Mouse (Mus musculus) layer of hippocampus, adult 11-12 months (tissue): ENCODE measurements around the gene Sort1.
"Not testable (repeated sequence)": the region's sequence is repeated elsewhere in the genome, so short reads cannot be mapped to it uniquely, and the experiment has no call there.

ENCODE experiments used
- DNase-seq: peaks from one replicate; pipeline ENCODE4 v3.0.0; 2022; ENCODE audit warnings: low spot score

The Sort1 gene

DNA sequence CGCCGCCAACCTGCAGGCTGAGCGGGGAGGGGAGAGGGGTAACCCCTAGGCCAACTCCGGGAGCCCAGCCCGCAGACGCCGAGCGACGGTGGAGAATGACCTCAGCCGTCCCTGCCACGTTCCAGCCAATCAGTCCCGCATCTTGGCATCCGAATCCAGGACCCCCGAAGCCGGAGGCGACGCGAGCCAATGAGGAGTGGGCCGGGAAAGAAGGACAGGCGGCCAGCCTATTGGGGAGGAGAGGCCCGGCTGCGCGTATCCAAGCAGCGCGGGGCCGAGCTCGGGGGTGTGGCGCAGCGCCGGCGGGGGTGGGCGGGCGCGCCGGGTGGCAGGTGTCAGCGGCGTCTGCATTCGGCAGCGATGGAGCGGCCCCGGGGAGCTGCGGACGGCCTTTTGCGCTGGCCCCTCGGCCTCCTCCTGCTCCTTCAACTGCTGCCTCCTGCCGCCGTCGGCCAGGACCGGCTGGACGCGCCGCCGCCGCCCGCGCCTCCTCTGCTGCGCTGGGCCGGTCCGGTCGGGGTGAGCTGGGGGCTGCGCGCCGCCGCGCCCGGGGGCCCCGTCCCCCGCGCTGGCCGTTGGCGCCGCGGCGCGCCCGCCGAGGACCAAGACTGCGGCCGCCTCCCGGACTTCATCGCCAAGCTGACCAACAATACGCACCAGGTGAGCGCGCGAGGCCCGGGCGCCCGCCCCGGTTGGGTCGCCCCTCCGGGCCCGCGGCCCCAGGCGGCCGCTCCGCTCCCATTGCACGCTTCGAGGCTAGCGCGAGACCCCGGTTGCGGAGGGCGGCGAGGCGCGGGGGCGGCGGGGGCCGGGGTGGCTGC is at the start of gene Sort1:
Sort1 (plus strand) TSS at position 302 of the 821 bp plus-strand sequence.
- DNase-seq = peak; percentile 91

DNA sequence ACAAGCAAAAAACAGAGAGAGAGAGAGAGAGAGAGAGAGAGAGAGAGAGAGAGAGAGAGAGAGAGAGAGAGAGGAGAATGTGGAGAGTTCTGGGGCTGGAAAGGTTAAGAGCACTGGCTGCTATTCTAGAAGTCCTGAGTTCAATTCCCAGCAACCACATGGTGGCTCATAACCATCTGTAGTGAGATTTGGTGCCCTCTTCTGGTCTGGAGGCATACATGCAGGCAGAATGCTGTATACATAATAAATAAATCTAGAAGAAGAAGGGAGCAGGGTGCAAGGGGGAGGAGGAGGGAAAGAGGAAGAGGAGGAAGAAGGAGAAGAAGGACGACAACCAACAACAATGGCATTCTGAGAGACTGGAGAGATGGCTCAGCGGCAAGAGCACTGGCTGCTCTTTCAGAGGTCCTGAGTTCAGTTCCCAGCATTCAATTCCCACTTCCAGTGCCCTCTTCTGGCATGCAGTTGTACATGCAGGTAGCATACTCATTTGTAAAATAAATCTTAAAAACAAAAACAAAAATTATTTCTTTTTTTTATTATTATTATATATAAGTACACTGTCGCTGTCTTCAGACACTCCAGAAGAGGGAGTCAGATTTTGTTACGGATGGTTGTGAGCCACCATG is 46.3 kb upstream of the Sort1 start:
- DNase-seq = not testable (repeated sequence)

DNA sequence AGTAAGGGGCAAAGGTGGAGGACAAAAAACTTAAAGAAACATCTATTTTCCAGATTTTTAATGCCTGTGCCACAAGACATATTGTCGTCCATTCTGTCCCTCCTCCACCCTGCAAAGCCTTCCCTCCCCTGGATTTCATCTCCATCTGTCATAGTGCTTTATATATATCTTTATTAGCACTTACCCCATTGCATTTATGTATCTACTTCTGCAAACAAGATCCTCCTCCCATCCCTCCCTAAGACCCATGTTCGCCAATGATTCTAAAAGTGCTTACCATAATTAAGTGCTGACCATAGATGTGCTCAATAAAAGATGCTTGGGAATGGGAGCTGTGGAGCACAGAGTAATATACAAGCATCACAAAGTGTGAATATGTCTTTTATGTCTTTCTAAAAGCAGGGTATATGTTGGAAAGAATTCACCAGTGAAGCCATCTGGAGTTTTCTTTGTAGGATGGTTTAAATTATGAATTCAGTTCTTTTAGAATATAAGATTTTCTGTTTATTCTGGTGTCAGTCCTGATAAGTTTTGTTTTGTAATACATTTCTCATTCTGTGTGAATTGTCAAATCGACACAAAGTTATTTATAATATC is 42.5 kb upstream of the Sort1 start:
- DNase-seq = no peak

DNA sequence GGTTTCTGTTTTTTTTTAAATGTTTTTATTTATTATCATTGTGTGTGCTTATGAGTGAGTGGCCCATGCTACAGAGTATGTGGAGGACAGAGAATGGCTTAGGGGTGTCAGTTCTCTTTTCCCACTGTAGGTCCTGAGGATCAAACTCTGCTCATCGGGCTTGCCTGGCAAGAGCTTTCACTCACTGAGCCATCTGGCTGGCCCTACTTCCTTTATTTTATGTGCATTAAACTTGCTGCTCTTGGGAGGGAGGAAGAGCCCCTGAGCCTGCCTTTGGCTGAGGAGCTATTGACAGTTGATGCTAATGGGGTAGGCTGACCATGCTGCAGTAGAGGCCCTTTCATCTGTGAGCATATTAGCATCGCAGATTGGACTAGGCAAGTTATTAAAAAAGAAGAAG is 37.0 kb upstream of the Sort1 start:
- DNase-seq = no peak

DNA sequence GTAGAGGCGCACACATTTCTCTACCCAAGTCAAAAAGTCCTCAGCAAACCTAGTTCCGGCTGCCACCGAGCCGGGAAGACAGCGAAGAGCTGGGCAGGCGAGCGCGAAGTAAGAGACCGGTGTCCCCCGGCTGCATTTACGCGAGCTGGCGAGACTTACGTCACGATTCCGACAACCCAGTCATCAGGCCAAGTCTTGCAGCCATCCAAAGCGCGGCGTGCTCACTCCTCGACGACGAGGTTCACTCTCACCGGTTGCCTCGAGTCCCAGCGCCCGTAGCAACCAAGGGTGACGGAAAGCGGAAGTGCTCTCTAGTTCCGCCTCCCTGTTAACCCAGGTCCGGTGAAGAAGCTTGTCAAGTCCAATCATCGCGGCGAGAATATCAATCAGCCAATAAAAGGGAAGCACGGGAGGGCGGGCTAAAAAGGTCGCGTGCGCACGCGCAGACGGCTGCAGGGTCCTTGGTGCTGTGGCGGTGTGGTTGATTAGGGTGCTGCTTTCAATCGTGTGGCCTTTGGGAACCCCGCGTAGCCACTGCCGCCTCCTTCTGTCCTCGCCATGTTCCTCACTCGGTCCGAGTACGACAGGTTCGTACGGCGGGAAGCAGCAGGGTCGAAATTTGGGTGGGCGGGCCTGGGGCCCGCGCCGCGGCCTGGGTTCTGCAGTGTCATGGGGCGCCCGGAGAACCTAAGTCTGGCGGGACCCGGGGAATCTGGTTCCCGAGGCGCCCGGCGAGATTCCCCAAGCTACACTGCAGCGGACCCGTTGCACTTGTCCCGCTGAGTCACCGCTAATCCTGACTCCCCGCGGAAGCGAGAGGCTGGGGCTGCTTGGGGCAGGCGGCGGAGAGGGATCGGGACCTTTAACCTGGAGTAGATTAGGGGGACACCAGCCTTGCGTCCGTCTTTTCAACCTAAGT is 26.9 kb upstream of the Sort1 start, which contains the start of gene Psma5:
Psma5 (plus strand) TSS at position 208 of the 919 bp plus-strand sequence.
- peak; percentile 96 for DNase-seq

DNA sequence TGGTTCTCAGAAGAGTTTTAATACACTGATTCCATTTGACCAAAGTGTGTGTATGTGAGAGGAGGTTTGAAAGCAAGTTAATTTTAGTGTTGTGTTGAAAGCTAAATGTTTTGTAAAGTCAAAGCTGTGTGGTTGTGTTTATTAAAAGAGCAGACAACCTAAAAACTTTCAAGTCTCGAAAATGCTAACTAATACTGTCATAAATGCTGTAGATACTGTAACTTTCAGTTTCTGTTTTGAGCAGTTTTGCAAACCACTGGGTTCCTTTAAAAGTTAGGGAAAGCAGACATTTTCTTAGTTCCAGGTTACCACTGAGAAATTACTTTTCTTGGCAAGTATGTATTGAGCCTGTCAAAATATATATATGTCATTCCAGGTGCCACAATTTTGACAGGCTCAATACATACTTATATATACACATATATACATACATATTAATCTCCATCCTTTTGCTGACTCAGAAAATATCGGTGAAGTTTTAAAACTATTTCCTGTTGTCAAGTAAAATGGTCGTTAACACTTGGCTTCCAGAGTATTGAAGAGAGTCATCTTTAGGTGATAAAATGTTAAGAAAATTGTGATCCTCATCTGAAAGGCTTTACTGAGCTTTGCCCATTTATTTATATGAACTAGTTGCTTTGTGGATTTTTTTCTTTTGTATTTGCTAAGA is 25.9 kb upstream of the Sort1 start:
- no peak for DNase-seq

DNA sequence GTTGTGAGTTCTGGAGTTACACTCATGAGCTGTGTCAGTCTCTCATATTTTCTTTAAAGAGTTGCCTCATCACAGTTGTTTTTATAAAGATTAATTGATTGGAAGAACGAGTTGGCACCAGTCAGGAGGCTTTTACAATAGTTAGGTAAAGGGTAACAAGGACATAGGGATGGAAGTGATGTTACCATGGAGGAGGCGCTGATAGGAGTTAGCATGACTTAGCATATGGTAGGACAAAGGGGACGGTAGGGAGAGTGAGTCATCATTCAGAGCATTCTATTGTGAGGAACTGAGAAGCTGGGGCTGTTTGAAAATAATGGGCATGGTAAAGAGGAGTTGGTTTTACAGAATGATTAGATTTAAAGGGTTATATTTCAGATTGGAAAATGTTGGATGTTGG is 24.6 kb upstream of the Sort1 start:
- DNase-seq = no peak

DNA sequence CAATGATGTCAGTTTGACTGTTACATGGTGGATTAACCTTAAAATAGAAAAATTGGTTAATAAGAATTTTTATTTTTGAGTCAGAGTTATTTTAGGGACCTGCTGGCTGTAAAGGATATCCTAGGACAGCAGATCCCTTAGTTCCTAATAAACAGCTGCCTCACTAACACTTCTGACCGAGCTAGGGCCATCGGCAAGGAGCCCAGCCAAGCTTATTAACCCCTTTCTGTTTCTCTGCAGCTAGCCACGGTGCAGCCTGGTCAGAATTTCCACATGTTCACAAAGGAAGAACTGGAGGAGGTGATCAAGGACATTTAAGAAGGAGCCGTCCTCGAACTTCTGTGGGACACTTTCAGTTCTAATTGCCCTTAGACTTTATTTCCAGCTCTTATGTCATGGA is 4.4 kb upstream of the Sort1 start:
- not testable (repeated sequence) for DNase-seq

DNA sequence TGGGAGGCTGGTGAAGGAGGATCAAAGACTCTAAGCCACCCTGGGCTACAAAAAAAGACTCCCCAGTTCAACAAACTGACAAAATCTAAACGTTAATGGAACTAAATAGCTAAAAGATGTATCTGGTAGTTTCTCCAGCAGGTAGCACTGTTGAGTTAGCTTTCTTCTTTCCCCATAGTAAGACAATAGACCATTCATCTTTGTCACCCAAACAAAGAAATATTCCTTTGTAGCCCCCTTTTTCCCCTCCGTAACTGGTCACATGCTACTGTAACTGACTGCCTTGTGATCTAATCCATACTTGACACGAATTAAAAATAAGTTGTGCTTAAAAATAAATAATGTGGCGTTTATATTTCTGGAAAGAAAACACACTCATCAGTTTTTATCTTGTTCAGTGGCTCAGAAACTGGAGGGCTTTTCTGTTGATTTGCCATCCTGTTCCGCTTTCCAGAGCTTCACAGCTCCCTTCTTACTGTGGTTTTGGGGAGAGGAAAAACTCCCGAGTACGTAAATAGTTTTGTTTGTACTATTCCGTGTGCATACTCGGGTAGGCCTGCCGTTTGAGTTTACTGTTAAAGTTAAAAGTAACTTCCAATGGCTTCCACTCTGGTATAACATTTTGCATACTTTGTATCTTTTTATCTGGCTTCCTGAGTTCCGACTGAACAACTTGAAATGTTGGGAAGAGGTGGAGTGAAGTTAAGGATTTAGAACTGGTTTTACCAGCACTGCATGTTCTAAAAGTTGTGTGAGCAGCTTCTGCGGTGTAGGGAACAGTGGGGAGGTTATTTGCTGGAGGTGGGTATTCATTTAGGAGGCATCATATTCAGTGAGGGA is 1.3 kb upstream of the Sort1 start:
- peak; percentile 68 for DNase-seq

DNA sequence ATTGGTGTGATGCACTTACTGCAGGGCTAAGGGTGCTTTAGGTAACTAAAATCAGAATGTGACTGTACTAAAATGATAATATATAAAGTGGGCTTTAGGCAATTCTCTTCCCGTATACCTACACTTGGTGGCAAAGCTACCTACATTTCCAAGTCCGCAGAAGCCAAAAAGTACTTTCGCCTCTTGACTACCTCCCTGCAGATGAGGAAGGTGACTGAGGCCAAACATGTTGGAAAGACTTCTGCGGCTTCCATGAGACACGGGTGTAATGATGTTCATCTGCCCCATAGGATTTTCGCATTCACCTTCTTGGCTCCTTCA is 681 bp upstream of the Sort1 start:
- DNase-seq = no peak

DNA sequence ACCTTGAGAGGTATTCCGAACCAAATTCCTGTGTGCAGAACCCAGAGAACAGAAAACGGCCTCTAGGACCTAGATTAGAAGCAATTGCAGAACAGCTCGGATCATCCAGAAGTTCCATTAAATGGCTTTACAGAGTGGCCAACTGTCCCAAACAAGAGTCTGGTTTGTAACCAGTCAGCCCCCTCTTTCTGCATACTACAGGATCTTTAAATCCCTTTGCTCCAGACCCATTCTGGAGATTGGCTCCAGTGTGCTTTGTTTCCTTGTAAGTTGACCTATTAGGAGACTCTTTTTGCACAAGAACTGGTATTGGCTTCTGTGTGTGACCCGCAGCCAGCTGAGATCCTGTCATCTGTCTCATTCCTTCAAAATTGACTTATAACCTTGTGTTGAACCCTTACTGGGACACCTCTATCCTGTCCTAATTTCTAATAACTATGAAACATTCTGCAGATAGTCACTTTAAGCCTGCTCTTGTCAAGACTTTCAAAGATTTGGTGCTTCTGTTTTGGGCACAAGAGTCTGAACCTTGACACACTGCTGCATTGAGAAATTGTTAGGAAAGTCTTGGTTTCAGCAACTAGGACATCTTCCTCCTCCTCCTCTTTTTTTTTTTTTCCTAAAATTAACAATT is 1.3 kb downstream of the Sort1 start:
- no peak for DNase-seq

DNA sequence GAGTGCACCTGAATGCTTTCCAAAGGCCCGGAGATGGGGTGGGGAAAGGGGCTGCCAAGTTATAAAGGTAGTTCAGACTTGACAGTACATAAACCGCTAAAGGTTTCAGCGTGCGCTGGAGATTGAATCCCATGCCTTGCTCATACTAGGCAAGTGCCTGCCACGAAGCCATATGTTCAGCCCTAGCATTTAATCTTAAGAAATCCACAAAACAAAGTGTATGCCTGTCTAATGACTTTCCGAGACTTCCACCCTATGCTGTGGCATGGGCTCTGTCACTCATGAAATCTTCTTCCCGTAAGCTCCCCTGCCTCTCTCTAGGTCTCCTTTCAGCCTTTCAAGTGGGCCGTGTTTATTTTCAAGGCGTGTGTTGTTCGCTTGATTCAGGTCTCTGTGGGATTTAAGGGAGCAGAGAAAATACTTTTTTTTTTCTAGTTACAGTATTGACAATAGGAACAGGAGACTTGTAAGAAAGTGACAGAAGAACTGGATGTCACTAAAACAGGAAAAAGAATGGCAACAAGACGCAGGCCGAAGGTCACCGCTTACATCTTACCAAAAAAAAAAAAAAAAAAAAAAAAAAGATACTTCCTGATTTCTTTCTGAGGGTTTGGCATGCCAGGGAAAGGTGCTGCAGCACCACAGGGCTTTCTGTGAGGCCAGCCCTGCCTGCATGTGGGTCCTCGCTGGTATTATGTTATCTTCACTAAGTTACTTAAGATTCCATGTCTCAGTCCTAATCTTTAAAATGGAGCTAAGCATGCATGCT is 3.0 kb downstream of the Sort1 start:
- DNase-seq = no peak

DNA sequence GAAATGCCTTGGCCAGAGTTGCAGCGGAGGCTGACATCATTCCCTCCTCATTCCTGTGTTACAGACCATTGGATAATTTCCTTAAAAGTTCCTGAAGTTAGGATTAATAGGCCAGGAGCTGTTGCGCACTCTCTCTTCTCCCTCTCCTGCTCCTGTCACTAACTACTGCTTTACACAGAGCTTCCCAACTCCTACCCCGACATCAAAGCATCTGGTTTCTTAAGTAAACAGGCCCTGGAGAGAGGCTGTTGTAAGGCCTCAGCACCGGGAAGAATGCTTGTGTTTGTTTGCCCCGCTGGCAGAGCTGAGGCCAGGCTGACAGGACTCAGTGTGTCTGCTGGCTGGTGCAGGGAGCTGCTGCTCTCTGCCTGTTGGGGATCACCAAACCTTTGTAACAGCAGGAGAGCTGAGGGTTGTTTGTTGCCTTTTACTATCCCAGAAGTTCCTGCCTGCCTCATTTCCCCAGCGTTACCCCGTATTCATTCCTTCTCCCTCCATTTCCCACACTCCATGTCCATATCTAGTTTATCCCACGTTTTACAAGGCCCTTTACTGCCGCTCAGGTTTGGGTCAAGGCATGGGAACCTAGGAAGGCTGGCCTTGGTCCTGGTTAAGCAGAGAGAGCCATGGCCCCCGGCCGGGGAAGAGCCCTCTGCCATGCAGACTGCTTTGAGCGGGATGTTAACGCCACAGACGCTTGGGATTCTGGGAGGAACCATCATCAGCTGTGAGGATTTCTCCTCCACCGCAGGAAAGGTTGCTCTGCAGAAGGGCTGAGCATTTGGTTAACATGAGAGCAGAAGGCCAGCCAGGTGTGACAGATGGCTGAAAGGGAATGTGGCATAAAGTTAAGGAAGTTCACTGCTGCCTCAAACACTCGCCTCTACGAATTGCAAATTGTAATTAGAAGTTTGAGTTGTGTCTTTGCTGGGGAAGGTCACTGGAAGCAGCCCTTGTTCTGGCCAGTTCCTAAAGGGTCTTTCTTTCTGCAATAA is 4.2 kb downstream of the Sort1 start:
- peak; percentile 69 for DNase-seq

DNA sequence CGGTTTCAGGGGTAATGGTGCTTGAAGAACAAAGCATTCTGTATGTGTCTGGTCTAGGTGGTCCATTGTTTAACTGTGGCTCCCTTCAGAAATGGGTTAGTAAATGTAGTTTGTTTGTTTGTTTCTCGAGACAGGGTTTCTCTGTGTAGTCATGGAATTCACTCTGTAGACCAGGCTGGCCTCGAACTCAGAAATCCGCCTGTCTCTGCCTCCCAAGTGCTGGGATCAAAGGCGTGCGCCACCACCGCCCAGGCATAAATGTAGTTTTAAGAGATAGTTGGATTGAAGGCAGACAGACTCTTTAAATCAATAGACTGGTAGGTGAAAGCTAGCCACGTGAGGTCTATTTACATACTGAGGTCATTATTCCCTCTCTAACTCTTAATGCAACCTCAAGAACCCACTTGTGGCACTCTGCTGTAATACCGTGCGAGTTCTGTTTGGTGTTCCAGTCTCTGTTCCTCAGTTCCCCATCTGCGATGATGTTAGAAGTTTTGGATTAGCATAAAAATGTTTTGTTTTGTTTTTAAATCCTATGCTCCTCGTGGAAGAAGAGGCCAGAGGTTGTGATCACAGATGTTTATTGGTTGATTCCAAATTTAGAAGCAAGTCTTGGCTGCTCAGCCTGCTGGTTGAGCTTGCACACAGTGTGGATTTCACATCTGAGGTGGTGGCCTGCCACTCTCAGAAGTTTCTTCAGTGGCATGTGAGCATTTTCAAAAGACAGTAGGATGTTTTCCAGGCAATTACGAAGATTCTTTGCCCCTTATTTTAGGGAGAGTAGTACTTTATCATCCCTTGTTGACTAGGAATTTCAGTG is 5.6 kb downstream of the Sort1 start:
- no peak for DNase-seq

DNA sequence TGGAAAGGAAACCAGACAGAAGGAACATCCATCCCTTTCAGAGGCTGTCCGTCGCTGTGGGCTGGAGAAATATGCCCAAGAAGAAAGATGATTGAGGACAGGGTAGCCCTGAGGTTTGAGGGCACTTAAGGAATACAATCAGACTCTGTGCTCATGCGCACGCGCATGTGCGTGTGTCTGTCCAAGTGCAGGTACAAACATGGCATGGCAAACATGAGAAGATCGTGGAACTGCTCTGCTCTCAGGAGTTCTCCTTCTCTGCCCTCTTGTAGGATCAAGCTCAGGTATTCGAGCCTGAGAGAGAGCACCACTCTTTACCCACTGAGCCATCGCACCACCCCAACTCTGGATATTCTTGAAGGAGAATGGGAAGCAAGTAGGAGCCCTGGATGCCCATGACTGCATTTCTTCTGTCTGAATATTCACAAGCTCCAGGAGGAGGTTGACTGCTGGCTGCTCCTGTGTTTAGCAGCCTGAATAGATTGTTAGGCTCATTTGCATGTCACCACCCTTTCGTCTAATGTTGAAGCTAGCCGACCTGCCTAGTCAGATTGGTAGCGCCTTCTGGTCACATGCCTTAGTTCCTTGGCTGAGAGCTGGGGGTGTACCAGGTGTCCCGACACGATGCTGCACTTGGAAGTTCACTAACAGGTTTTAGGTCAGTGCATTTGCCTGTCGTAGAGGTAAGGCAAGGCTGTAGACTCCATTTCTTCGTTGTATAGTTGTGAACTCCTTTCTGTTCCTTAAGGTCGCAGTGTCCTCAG is 7.3 kb downstream of the Sort1 start:
- no peak for DNase-seq

DNA sequence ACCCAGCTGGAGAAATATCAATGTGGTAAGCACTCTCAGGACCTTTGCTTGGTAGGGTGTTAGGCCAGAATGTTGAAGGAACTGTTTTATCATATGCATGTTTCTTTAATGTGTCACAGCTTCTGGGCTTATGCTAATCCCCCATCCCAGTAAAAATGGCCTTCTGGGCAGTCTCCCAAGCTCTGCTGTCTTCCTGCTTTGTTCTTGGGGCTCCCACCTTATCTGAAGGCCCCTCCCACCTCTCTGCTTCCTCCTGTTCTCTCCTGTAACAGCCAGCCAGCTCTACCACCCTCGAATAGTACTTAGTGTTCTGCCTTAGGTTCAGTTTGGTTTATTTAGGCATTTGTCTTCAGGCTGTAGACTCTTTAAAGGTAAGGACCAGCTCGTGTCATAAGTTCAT is 10.5 kb downstream of the Sort1 start:
- no peak for DNase-seq
